Mouse (Mus musculus) testis, adult 2 months (tissue): ENCODE measurements around the gene Kalrn. TPM values are rescaled to one million over a fixed set of nuclear protein-coding genes. Genes with fewer than 3 reads are reported as not detected.

Experiments used
- H3K27ac ChIP-seq: fragments of 200-500 bp; 2 replicates; pipeline ENCODE4 v1.5.1; 2012; ENCODE audit warnings: low read depth, low read length; ENCODE audit not compliant: control insufficient read depth, insufficient read depth
- H3K27me3 ChIP-seq: fragments of 200-500 bp; 2 replicates; pipeline ENCODE4 v1.6.1; 2012; ENCODE audit warnings: mild to moderate bottlenecking, low read length, moderate library complexity; ENCODE audit not compliant: control insufficient read depth, insufficient read depth
- H3K36me3 ChIP-seq: fragments of 200-500 bp; 2 replicates; pipeline ENCODE4 v1.6.1; 2012; ENCODE audit warnings: mild to moderate bottlenecking, low read length; ENCODE audit not compliant: control insufficient read depth, insufficient read depth
- H3K4me1 ChIP-seq: fragments of 200-500 bp; 2 replicates; pipeline ENCODE4 v1.6.1; 2012; ENCODE audit warnings: low read length; ENCODE audit not compliant: control insufficient read depth, insufficient read depth
- H3K4me3 ChIP-seq: fragments of 200-500 bp; 2 replicates; pipeline ENCODE4 v1.5.1; 2012; ENCODE audit warnings: low read depth, mild to moderate bottlenecking, low read length, moderate library complexity, mixed read lengths; ENCODE audit not compliant: control insufficient read depth
- CTCF ChIP-seq: fragments of 200-500 bp; IDR thresholded peaks from 2 replicates; pipeline ENCODE4 v1.5.1; 2012; ENCODE audit warnings: low read depth, mild to moderate bottlenecking, inconsistent platforms, low read length, moderate library complexity; ENCODE audit not compliant: control insufficient read depth, insufficient read depth, insufficient replicate concordance
- POLR2A ChIP-seq: fragments of 200-500 bp; IDR thresholded peaks from 2 replicates; pipeline ENCODE4 v1.6.1; 2012; ENCODE audit warnings: low read depth, mild to moderate bottlenecking, inconsistent platforms, low read length, moderate library complexity; ENCODE audit not compliant: control insufficient read depth
- polyA plus RNA-seq: library from polyadenylated mRNA; depleted of rRNA; stranded (reverse); fragments of >200 nt; gene quantifications from 2 replicates; pipeline ENCODE4 v1.2.3, GENCODE M21; 2012

The Kalrn gene
- polyA plus RNA-seq, 1 experiment = 5.7 TPM

DNA sequence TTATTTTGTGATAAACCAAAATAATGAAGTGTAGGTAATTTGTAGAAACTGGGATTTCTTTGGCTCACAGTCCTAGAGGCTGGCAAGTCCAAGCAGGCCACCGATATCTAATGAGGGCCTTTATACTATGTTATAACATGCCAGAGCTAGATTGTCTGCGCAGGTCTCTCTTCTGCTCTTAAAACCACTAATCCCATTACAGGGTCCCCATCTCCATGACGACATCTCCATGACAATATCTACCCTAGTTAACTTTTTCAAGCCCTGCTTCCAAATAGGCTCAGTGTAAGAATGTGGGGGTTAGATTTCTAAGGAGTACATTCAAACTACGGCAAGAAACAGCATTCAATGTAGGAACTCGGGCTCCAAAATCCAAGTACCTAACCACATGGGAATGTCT, 143.2 kb downstream of the Kalrn start:
- Histone ChIP-seq H3K4me1 (no peaks in the 10 kb centered on the region), H3K27me3 (no peaks in the 10 kb centered on the region), H3K4me3 (no peak overlapping the region), H3K27ac (no peak overlapping the region), H3K36me3 (no peaks in the 10 kb centered on the region)
- TF ChIP-seq POLR2A (no peak), CTCF (no peak)

DNA sequence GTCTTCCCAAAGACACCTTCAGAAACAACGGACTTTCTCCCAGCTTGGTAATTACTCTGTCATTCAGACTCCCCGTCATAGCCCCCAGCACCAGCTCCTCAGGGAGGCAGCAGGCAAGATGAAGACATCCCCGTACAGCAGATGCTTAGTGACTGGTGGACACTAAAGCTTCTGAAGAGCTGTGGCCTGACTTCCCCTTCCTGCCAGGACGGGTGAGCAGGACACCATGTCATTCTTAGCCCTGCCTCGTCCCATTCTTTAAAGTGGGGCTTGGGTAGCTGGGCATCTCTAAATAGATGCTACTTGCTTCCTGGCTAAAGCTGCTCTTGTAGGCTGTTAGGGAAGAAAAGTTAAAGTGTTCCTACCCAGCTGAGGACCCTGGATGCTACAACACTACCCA, 145.7 kb downstream of the Kalrn start:
- Histone ChIP-seq H3K4me3 (no peak overlapping the region), H3K4me1 (no peaks in the 10 kb centered on the region), H3K27me3 (no peaks in the 10 kb centered on the region), H3K27ac (no peak overlapping the region), H3K36me3 (no peaks in the 10 kb centered on the region)
- TF ChIP-seq CTCF (no peak), POLR2A (no peak)

DNA sequence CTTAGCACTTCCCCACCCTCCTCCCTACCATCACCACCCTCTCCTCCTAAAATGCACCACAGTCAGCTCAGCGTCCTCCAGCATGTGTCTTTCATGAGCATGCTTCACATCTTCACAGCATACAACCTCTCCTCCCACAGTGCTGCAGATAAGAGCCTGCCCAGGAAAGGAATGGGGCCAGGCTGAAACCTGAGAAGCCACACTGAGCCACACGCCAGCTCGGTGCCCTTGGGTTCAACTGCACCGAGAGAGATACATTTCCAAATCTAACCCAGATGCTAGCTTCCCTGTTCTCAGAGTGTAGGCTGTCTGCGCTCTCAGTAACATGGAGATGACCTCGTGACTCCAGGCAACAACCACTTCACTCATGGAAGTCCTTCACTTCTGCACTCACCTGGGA, 151.9 kb downstream of the Kalrn start:
- no peak overlapping the region for H3K4me3 ChIP-seq
- TF ChIP-seq CTCF (no peak), POLR2A (no peak)
- H3K27ac ChIP-seq = no peak overlapping the region
- no peaks in the 10 kb centered on the region for H3K36me3 ChIP-seq
- no peaks in the 10 kb centered on the region for H3K27me3 ChIP-seq
- H3K4me1 ChIP-seq = no peaks in the 10 kb centered on the region

DNA sequence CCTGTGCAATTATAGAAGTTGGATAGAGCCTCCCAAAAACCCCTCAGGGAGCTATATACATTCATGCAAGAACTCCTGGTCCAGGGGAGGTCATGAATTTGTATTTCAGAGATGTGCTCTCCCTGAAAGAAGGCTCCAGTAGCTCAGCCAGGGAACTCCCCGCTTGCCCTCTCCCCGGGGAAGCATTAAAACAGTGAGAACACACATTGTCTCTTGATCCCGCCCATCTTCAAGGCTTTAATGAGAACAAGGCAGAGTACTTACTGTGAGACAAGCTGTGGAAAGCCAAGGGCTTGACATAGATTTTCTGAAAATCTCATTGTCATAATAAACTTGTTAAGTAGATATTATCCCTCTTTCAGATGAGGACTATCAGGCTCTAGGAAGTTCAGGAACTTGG, 155.4 kb downstream of the Kalrn start:
- Histone ChIP-seq H3K36me3 (no peaks in the 10 kb centered on the region), H3K27me3 (no peaks in the 10 kb centered on the region), H3K27ac (no peak overlapping the region), H3K4me1 (no peaks in the 10 kb centered on the region), H3K4me3 (no peak overlapping the region)
- TF ChIP-seq CTCF = no peak
- TF ChIP-seq POLR2A = no peak

DNA sequence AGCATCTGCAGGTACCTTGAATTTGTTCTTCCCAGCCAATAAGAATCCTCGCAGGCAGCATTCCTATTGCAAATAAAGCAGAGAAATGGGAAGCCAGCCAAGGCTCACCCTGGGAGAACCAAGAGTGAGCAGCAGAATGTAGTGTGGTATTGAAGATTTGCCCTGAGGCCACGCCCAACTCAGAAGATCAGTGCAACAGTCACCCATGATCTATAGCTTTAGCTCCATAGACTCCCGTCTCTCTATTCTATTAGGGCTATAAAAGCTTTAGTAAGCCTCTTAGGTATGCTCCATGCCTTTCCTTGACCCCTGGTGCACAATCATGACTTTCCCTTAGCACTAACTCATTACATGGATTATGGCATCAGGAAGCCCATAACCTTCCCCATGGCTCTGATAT, 155.9 kb downstream of the Kalrn start:
- Histone ChIP-seq H3K27ac (no peak overlapping the region), H3K27me3 (no peaks in the 10 kb centered on the region), H3K4me3 (no peak overlapping the region), H3K36me3 (no peaks in the 10 kb centered on the region), H3K4me1 (no peaks in the 10 kb centered on the region)
- TF ChIP-seq POLR2A (no peak), CTCF (no peak)

DNA sequence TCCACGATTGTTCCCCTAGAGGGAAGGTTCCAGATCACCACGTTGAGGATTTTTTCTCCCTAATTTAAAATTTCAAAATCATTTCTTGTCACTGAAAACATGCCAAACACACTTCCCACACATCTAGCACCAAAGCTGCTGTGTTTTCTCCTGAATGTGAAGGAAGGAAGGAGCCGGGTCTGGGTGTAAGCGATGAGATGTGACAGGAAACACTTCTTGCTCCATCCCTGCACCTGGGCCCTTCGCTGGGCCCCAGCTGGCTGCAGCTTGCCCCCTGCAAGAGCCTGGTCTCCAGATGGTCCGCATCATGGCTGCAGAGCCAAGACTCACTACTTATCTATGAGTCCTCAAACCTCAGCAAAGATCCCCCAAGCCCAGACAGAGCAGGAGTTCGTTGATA, 158.8 kb downstream of the Kalrn start:
- Histone ChIP-seq H3K27ac (no peak overlapping the region), H3K36me3 (no peaks in the 10 kb centered on the region), H3K4me1 (no peaks in the 10 kb centered on the region), H3K27me3 (no peaks in the 10 kb centered on the region), H3K4me3 (no peak overlapping the region)
- TF ChIP-seq POLR2A = no peak
- no peak for TF ChIP-seq CTCF

DNA sequence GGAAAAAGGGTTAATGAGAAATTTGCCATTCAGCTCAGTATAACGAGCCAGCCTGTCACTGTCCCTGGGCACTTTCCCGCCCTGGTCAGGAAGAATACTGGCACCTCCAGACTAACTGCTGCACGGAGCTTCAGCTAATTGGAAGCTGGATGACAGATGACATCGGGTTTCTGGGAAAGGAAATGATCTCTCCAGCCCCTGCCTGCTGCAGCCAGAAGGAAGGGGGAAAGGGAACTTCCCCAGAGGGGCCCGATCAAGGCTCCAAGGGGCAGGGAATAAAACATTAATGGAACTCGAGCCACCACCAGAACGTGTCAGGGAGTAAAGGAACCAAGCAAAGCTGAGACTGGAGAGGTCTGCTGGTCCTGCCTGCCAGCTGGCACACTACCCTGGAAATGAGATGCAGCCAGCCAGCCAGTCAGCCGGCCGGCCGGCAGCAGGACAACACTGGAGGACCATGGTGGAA, 159.4 kb downstream of the Kalrn start:
- Histone ChIP-seq H3K4me1 (no peaks in the 10 kb centered on the region), H3K36me3 (no peaks in the 10 kb centered on the region), H3K27ac (no peak overlapping the region), H3K27me3 (no peaks in the 10 kb centered on the region), H3K4me3 (no peak overlapping the region)
- no peak for TF ChIP-seq CTCF
- TF ChIP-seq POLR2A = no peak

DNA sequence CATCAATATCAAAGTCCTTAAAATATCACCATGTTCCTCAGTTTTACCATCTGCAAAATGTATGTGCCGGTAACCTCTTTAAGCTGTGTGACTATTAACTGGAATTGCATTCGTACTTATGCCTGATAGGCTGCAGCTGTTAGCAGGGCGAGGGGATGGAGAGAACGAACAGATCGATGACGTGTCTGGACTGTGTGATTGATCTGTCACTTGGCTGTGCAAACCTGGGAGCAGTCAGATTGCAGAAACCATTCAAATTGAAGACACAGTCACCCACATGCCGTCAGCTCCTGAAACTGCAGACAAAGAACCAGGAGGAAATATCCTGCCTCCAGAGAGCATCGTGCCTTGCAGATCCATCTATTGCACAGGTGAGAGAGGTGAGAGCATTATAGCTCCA, 166.3 kb downstream of the Kalrn start:
- H3K36me3 ChIP-seq = no peaks in the 10 kb centered on the region
- H3K27me3 ChIP-seq = no peaks in the 10 kb centered on the region
- TF ChIP-seq POLR2A (no peak), CTCF (no peak)
- no peak overlapping the region for H3K27ac ChIP-seq
- H3K4me3 ChIP-seq = no peak overlapping the region
- H3K4me1 ChIP-seq = no peaks in the 10 kb centered on the region
